Mouse (Mus musculus) testis, adult 2 months (tissue): ENCODE measurements around the gene Sycp3.

Experiments used
- CTCF ChIP-seq: fragments of 200-500 bp; IDR thresholded peaks from 2 replicates; pipeline ENCODE4 v1.5.1; 2012; ENCODE audit warnings: low read depth, mild to moderate bottlenecking, inconsistent platforms, low read length, moderate library complexity; ENCODE audit not compliant: control insufficient read depth, insufficient read depth, insufficient replicate concordance
- POLR2A ChIP-seq: fragments of 200-500 bp; IDR thresholded peaks from 2 replicates; pipeline ENCODE4 v1.6.1; 2012; ENCODE audit warnings: low read depth, mild to moderate bottlenecking, inconsistent platforms, low read length, moderate library complexity; ENCODE audit not compliant: control insufficient read depth

GRCm38 (mm10) chr10:88501886-88502765, 42.8 kb downstream of the Sycp3 start:
- TF ChIP-seq POLR2A: no peak
- no peak for TF ChIP-seq CTCF
